Mouse (Mus musculus): Measurements from ENCODE around the gene Iqsec2.

Gene Iqsec2

GRCm38 (mm10) chrX:152143941-152144741 is at the start of gene Iqsec2:
Iqsec2 (plus strand) TSS chrX:152144268.
- DNase-seq: no peak

GRCm38 (mm10) chrX:152097572-152097971 is 46.5 kb upstream of the Iqsec2 start:
- no peak for DNase-seq

- DNase-seq: no peak
Observed at GRCm38 (mm10) chrX:152121687-152122086, 22.4 kb upstream of the Iqsec2 start.

DNA sequence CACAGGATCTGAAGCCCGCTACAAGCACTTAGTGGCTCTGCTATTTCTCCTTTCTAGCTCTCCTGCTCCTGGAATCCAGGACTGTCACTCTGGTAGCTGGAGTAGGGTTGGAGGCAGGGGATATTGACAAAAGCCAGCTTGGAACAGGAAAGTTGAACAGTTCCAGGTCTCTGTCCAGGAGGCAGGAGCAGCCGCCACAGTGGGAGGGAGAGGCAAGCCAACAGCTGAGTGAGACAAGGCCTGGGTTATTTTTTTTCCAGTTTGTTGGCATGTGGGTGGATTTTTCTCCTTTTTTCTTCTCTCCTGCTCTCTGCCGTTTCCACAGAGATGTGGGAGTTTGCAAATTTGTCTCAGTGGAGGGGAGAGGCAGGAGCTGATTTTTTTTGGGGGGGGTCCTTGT is 13.3 kb upstream of the Iqsec2 start:
- peak; percentile 32 for DNase-seq

- DNase-seq: peak; percentile 70
Observed at GRCm38 (mm10) chrX:152132029-152132428, 12.0 kb upstream of the Iqsec2 start.

DNA sequence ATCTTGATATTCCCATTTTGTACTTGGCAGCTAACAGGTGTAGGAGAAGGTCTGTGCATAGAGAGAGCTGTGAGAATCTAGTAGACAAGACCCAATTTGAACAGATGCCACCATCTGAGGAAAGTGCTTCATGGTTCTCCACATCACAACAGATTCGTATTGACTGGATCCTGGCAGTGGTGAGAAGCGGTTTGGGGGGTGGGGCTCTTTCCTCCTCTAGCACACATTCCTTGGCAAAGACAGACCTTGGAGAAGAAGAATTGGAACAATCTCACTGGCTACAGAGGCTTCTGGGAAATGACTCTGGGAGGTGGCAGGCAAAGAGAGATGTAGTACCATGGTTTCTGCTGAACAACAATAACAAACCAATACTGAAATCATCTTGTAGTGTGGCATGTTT is 8.9 kb upstream of the Iqsec2 start:
- DNase-seq: no peak

DNA sequence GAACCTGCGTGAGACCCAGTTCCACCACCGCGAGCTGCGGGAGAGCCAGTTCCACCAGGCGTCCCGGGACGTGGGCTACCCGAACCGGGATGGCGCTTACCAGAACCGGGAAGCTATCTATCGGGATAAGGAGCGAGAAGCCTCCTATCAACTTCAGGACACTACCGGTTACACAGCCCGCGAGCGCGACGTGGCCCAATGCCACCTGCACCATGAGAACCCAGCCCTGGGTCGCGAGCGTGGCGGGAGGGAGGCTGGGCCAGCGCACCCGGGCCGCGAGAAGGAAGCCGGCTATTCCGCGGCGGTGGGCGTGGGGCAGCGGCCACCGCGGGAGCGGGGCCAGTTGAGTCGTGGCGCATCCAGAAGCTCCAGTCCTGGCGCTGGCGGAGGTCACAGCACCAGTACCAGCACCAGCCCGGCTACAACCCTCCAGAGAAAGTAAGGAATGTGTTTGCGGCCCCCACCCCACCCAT is 710 bp downstream of the Iqsec2 start:
- no peak for DNase-seq

GRCm38 (mm10) chrX:152146150-152146549 is 2.1 kb downstream of the Iqsec2 start:
- peak; percentile 66 for DNase-seq

DNA sequence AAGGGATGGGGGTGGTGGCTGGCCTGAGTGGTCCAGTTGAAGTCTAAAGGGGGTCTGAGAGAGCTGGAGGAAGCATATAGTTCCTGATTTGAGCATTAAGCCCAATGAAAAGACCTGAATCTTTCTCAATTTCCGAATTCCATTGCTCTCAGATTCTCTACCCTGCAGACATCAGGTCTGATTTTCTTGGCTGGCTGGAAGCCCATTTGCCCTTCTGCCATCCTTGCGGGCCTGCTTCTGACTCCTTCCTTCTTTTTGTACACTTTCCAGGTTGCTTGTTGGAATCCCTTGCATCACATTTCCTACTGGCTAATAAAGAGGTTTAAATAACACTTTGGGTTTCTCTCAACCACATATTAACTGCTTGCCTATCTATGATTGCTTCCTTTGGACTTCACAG is 2.6 kb downstream of the Iqsec2 start:
- no peak for DNase-seq

DNA sequence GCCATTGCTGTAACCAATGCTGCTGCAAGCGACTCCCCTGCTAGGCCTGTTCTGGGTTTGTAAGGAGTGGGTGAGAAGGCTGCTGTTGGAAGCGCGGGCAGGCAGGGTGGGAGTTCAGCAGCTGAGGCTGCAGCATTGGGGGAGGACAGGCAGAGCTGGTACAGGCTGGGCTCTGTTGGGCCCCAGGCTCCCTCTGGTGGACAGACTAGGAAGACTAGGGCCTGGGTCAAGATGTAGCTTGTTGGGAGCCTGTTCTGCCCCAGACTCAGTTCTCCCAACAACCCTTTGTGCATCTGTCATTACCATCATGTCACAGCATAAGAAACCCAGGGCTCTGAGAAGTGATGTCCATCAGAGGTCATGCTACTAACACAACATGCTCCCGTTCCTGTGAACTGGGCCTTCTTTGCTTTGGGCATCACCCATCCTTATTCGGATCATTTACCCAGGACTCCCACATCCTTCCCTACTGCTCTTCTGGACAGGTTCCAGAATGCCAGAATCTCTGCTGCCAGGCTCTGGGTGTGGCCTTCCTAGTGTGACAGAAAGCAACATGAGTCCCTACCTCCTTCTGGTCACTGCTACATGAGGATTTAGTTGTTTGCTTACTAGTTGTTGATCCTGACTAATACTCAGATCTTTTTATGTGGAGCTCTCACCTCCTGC is 3.5 kb downstream of the Iqsec2 start:
- peak; percentile 81 for DNase-seq

GRCm38 (mm10) chrX:152148706-152149105 is 4.6 kb downstream of the Iqsec2 start:
- DNase-seq: peak; percentile 72

GRCm38 (mm10) chrX:152151709-152152108 is 7.6 kb downstream of the Iqsec2 start:
- DNase-seq: peak; percentile 76

GRCm38 (mm10) chrX:152158294-152158693 is 14.2 kb downstream of the Iqsec2 start:
- DNase-seq: no peak

DNA sequence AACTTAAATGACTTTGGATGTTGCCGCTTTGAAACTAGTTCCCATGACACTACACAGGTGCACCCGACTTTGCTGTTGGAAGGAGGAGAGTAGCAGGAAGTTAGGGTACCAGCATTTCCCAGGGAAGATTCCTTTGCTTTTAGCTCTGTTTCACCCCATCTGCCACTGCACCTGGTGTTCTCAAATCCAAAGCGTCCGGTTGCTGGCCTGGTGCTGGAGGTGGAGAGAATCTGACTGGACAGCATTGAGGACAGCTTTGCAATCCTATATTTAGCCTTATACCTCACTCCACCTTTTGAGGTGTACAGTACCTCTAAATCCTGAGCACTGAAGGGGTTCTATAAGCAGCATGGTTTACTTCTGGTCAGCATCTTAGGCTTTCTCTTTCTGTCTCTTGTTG is 17.3 kb downstream of the Iqsec2 start:
- DNase-seq: peak; percentile 68

- no peak for DNase-seq
Observed at GRCm38 (mm10) chrX:152164061-152164460, 20.0 kb downstream of the Iqsec2 start.

DNA sequence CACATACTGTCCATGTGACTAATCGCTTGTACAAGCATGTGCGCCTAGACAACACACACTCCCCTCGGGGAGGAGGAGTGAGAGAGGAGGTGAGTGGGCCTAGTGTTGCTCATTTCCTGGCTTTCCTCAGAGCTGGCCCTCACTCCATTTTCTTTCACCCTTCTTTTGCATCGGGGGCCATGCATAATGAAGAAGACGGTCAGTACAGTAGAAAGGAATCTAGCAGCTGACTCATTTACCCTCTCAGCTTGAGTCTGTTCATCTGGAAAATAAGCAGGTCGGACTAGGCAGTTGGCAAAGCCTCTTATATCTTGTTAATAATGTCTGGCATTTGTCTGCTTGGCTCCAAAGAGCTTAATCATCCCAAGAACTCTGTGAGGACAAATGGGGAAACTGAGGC is 22.1 kb downstream of the Iqsec2 start:
- no peak for DNase-seq

DNA sequence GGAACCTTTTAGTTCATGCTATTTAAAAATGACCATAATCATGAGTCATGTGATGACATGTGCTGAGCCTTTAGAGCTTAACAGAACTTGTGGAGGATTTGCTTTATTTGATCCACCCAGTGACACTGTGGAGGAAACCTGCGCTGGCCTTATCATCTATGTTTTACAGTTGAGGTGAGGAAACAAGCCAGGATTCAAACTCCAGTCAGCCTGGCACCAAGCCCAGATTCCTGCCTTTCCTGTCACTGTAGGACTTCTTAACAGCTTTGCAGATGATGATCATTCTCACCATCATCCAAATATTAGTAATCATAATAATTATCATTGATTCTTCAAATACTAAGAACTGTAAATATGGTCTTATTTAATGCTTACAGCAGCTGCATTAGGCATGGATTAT is 24.5 kb downstream of the Iqsec2 start:
- DNase-seq: no peak

DNA sequence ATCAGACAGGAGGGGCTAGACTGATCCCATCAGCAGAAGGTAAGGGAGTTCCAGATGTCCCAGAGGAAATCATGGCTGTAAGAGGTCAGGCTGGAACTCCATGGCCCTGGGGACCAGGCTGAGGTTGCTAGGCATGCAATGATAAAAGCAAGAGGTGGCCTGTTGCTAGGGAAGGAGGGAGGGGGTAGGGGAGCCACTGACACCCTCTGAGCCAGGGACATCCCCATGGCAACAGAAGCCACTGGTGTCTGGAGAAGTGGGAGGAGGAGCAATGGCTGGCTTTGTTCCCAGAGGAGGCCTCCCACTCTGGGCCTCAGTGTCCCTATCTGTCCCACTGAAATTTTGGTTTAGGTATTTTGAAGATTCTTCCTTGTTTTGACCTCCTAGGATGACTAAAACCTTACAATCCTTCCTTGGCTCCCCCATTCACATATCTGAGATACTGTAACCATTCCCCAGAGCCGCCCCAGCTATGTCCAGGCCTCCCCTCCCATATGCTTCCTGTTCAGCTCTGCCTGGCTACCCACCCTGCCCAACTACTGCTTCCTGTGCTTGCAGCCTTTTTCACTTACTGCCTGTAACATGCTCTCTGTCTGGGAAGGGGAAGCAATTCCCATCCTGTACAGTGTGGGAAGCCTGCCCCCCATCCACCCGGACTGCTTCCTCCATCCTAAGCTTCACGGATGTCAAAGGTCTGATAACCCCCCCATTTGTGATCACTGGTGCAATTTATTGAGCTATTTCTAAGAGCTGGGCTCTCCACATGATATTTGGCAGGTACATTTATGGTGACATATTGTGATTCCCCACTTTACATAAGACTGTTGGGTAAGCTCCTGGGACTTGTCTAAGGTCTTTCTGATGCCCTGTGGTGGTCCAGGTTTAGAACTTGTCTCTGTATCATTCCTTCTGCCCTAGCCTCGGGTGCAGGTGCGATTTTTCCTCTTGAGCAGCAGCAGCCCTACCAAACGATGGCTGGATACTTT is 27.3 kb downstream of the Iqsec2 start:
- DNase-seq: peak; percentile 65

GRCm38 (mm10) chrX:152172487-152172935 is 28.4 kb downstream of the Iqsec2 start:
- peak; percentile 60 for DNase-seq

- peak; percentile 83 for DNase-seq
Observed at GRCm38 (mm10) chrX:152175284-152175683, 31.2 kb downstream of the Iqsec2 start.

GRCm38 (mm10) chrX:152177897-152178296 is 33.8 kb downstream of the Iqsec2 start:
- peak; percentile 87 for DNase-seq

- peak; percentile 75 for DNase-seq
Observed at GRCm38 (mm10) chrX:152178843-152179545, 34.9 kb downstream of the Iqsec2 start.
